Mouse (Mus musculus) activated CD4-positive, CD25-positive, alpha-beta regulatory T cell (primary cell): Measurements from ENCODE around the gene Tmem100. TPM values are rescaled to one million over a fixed set of nuclear protein-coding genes. Genes with fewer than 3 reads are reported as not detected.

ENCODE experiments used
- polyA plus RNA-seq, 2 experiments: library from polyadenylated mRNA; unstranded; fragments of 100-300 nt; shearing (Covaris generic); gene quantifications; one replicate each; pipeline ENCODE4 v1.2.1; 2017

The Tmem100 gene
- under 1 TPM in 1 of 2 experiments, not detected in 1; 0.30 TPM for polyA plus RNA-seq

GRCm38 (mm10) chr11:90029841-90030398, at the start of gene Tmem100:
Tmem100 (plus strand) TSS chr11:90030348.

GRCm38 (mm10) chr11:90002231-90002986, 27.7 kb upstream of the Tmem100 start, which contains the start of gene Pctp:
Pctp (minus strand) TSS chr11:90002894.

Other genes starting within 250 kb of the Tmem100 start
- 1 to 10 TPM; 3.6 to 5.6 TPM for gene Pctp, start 27.5 kb upstream of the Tmem100 start, polyA plus RNA-seq
- 10 to 100 TPM; 13.0 to 18.0 TPM for gene Gm45716, start 157.3 kb downstream of the Tmem100 start, polyA plus RNA-seq
- gene Mmd, start 219.1 kb downstream of the Tmem100 start, polyA plus RNA-seq = 10 to 100 TPM; 27.2 to 49.9 TPM